Mouse (Mus musculus): ENCODE data around the gene Tank.

Gene Tank

GRCm38 (mm10) chr2:61655382-61656281 lies 77.2 kb downstream of the Tank start:
- peak; percentile 11 for DNase-seq (ENCODE audit: low read depth, low spot score)

- peak; percentile 47 for DNase-seq (ENCODE audit: low read depth, low spot score)
Observed at GRCm38 (mm10) chr2:61656421-61657411, 78.3 kb downstream of the Tank start.

GRCm38 (mm10) chr2:61659254-61659653 lies 80.9 kb downstream of the Tank start:
- no peak for DNase-seq (ENCODE audit: low read depth, low spot score)

GRCm38 (mm10) chr2:61662833-61663232 lies 84.4 kb downstream of the Tank start:
- no peak for DNase-seq (ENCODE audit: low read depth, low spot score)

GRCm38 (mm10) chr2:61663573-61664241 lies 85.3 kb downstream of the Tank start:
- DNase-seq (ENCODE audit: low read depth, low spot score), result no peak

- no peak for DNase-seq (ENCODE audit: low read depth, low spot score)
Observed at GRCm38 (mm10) chr2:61667420-61667819, 89.0 kb downstream of the Tank start.

GRCm38 (mm10) chr2:61668260-61668659 lies 89.9 kb downstream of the Tank start:
- DNase-seq (ENCODE audit: low read depth, low spot score), result peak; percentile 62

GRCm38 (mm10) chr2:61674555-61674954 lies 96.2 kb downstream of the Tank start:
- peak; percentile 67 for DNase-seq (ENCODE audit: low read depth, low spot score)

GRCm38 (mm10) chr2:61681572-61681971 lies 103.2 kb downstream of the Tank start:
- no peak for DNase-seq (ENCODE audit: low read depth, low spot score)

- no peak for DNase-seq (ENCODE audit: low read depth, low spot score)
Observed at GRCm38 (mm10) chr2:61686533-61686932, 108.1 kb downstream of the Tank start.

- no peak for DNase-seq (ENCODE audit: low read depth, low spot score)
Observed at GRCm38 (mm10) chr2:61689086-61689485, 110.7 kb downstream of the Tank start.

All from ES-CJ7 (cell line).